Mouse (Mus musculus) embryo, embryonic 11.5 days (tissue): ENCODE measurements at regions not wholly inside any gene's neighbourhood (a gene's known extent, or its start where the extent isn't known, plus 50 kb on each side); places are given as distances from the start of the nearest gene placed in this dataset.

Source experiments
- DNase-seq: peaks from one replicate; pipeline ENCODE4 v3.0.0-alpha.2; 2012; ENCODE audit warnings: low read depth, low spot score

DNA sequence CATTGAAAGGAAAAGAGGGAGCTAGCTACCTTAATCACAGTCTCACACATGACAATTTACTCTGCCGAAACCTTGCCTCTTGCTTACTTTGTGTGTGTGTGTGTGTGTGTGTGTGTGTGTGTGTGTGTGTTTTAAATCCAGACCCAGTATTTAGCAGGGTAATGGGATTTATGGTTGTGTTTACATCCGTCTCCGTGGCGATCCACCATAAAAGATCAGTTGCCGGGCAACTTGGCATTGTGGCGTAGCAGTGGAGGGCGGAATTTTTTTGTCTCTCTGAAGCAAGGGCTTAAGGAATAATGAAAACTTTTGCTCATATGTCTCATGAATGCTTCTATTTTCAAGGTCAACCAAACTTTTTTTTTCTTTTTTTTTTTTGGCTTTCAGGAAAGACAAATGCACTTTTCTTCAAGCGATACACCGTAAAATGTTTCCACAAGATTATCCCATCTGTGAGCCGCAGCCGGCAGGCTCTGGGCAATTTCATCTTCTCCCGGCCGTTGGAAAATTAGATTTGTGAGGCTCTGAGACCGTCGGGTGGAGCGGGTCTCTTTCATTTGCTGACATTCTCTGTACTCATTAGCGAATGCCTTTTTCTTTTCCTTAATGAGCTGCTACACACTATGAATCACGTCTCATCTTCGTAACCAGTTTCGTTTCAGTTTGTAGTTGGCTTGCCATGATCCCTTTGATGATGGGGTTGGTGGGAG, 53.9 kb upstream of the Ptch1 start:
- peak; percentile 60 for DNase-seq

DNA sequence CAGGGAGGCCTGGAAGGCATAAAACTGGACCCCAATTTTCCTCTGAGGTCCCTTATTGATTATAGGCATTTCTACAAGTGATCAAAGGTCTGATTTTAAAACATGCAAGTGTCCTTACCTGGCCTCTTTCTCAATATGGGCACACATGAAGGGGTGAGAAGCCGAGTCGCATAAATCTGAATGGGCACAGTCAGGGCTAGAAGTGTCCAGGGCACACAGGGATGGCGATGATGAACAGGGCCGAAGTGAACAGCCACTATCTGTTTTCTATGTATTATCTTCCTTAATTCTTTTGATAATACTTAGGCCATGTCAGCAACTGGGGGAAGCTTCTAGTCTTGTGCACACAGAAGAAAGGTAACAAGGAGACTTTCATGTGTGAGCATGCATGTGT, 54.5 kb upstream of the Ptch1 start:
- DNase-seq: no peak

DNA sequence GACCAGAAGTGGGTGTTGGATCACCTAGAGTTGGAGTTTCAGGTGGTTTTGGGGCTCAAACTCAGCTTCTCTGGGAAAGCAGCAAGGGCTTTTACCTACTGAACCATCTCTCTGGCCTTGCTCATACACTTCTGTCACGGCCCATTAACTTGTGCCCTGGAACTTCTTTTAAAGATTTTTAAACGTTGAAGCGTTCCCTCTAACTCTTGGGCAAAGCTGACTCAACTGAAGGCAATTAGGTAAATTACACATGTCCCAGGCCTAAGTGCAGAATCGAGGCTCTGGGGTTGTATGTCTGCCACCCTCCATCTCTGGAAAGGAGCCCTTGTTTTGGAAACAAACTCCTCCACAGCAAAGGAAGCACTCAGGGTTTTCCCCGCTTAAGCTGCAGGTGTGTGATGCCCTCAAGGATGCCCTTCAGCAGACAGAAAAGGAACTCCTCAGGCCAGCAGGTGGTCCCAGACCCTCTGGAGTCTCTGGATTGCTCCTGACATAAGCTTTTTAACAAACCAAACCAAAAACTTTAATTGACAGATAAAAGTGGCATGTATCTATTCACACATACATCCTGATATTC, 58.5 kb upstream of the Ptch1 start:
- DNase-seq: no peak

DNA sequence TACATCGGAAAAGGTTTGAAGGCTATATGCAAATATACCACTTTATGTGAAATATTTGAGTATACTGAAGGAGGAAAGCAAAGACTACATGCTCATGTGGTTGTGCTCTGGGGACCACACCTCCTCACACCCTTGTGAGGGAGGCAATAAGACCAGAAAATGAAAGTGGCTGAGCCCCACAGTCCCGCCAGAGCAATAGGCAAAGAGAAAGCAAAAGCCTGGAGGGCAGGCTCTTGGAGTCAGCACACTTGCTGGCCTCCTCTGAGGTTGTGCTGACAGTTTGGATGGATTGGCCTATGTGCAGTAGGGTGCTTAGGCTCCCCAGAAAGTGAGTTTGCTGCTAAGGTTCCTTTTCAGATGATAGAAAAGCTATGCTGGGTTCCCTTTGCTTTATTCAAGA, 60.9 kb upstream of the Ptch1 start:
- no peak for DNase-seq

DNA sequence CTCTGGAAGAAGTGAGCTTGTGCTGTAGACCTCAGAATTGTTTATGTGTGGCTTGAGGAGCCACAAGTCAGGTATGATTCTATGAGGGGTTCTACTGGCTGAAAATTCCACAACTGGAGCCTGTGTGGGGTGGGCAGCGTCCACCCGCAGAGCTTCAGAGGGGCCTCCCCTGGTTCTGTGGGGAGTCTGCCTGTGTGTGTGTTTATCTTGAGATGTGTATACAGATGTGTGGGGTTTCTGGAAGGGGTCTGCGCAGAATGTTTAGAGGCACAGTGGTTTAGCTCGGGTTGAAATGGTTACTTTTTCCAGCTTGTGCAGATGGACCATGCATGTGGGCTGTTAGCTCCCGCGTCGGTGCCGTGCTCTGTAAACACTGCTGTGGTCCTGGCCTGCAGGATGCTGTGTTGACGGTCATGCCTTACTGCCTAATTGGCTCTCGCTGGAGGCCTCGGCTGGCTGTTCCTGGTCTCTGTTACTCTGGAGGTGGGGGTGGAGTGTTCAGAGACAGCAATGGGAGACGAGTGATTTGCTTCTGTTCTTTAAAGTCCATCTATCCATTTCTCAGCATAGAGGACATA, 68.3 kb upstream of the Ptch1 start:
- no peak for DNase-seq

DNA sequence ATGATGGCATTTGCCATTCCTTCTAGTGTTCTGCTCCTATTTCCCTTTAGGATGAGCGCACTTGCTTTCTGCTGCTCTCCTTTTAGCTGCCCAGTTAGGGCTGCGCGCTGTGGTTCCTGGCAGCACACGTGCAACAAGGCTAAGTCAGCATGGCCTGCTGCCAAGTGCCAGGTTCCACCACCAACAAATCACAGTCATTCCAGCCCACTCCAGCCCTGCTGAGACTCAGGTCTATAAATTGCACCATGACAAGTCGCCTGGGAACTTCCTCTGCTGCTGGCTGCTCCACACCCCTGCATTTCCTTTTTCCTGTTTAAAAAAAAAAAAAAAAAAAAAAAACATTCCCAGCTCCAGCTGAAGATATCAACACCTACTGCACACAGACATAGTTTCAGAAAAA, 69.2 kb upstream of the Ptch1 start:
- peak; percentile 46 for DNase-seq

GRCm38 (mm10) chr13:63643394-63643793, 70.0 kb upstream of the Ptch1 start:
- DNase-seq: no peak

DNA sequence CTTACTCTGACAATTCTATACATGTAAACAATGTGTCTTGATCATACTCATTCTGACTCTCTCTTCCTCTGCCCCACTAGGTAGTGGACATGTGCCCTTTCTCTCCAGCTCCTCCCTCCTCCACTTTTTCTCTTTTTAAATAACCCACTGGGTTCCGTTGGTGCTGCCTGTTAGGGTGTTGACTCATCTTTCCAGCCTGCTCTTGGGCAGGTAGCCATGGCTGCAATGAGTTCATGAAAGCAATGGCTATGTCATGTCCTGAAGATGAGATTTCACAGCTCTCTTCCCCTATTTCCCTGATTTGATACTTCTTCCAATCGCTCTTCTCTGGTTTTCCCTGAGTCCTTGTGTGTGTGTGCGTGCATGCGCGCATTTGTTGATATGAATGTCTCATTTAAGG, 70.9 kb upstream of the Ptch1 start:
- DNase-seq: no peak

GRCm38 (mm10) chr13:63649058-63649647, 75.8 kb upstream of the Ptch1 start:
- no peak for DNase-seq

DNA sequence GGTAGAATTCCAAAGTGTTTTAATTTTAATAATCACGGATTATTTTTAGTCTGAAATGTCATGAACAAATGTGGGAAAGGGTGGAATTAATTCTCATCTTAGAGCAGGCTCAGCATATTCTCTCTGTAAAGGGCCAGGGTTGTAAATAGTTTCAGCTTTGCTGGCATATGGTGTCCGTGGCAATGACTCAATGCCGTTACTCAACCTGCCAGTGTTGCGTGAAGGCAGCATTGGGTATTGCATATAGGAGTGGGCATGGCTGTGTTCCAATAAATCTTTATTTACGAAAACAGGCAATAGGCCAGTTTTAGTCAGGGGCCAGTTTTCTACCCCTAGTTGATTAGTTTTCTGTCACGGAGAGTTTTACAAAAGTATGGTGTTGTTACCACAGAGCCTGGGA, 81.1 kb upstream of the Ptch1 start:
- DNase-seq: no peak

- DNase-seq: no peak
These were observed 83.7 kb upstream of the Ptch1 start for GRCm38 (mm10) chr13:63657115-63657514.

- no peak for DNase-seq
These were observed 86.0 kb upstream of the Ptch1 start for GRCm38 (mm10) chr13:63659412-63659811.

DNA sequence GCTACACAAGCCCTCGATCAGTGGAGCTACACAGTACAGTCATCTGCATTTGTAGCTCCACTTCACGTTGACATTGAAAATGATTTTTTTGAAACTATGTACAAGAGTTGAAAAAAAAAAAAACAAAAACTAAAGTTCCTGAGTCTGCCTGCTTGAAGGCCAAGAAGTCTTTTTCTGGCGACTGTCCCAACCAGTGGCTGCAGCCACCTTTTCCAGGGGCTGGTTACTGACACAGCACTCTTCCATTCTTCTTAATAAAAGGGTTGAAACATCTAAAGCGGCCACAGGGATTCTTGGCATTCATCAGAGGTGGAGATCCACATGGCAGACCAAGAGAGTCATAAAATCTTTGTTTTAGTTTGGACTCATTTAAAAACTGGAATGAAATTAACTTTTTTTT, 87.0 kb upstream of the Ptch1 start:
- DNase-seq: no peak

DNA sequence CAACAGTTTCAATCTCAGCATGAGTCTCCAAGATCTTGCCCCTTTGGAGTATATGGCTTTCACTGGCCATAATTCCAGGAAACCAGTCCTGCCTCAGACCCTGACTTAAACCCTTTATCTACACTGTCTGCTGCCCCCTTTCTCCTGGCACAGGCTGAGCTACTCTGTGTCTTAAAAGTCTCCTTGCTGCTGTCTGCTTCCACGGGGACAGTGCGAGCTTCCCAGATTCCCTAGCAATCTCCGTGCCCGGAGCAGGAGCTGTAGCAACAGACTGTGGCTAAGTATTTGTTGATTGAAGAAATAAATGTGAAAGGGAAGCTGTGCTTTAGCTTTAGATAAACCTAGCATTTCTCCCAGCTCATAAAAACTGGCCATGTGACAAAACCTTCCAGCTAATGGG, 95.2 kb upstream of the Ptch1 start:
- no peak for DNase-seq

DNA sequence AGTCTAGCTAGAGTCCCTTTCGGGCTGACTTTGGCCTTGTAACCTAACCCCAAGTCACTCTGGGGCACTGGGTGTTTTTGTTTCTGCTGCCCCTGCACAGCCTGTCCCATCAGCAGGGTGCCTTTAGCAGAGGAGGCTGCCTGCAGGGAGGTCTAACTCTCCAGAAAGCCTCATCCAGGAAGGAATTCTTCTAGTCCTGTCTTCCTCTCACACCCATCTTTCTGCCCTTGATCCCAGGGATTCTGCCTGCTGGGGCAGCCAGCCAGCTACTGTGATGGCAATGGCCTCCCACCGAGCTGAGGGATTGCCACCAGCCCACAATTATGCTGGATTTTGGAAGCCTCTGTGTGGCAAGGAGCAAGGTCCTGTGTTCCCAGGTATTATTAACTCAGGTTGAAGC, 95.6 kb upstream of the Ptch1 start:
- DNase-seq: no peak

DNA sequence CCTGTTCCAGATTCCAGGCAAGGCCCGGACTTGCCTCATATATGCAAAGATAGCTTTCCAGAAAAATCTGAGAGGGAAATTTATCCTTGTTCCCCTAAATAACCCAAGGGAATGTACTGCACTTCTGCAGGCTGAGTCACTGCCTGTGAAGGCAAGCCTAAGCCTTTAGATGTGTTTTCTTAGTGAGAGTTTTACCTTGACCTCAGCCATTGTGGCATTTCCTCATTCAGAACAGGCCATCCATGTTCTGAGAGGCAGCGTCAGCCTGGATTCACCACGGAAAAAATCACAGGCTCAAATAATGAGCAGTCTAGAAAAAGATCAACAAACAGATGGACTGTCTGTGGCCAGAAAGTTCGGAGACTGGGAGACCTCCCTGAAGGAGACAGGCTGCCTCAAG, 99.0 kb upstream of the Ptch1 start:
- DNase-seq: no peak

DNA sequence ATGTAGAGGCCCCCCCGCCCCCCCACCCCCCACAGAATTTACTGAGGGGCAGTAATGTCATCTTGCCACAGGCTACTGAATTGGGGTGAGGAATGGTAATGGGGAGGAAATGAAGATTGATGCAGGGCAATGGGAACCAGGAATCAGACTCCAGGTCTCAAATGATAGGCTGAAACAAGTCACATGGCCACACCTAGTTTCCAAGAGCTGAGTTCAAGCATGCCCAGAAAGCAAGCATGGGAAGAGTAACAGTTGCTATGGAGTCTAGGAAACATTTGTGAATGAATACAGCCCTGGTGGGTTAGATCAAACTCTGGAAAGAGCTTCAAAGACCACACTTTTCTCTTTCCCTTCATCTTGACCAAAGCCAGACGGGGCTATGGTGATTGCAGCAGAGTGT, 104.3 kb upstream of the Ptch1 start:
- DNase-seq: no peak

- no peak for DNase-seq
These were observed 105.2 kb upstream of the Ptch1 start for GRCm38 (mm10) chr13:63678265-63679260.

DNA sequence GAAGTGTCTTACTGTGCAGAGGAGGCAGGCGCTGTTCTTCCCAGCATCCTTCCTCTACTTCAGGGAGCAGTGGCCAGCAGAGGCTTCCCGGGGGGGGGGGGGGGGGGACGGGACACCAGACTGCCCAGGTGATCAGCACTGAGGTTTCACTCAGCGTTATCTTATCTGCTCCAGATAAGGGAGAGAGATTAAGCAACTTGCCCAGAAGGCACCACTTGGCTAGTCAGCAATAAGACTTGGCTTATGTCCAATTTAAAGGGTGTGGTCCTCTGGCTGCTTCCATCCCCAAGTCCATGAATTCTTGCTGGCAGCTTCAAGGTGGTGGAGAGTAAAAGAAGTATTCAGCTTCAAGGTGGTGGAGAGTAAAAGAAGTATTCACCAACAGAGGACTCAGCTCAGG, 108.9 kb upstream of the Ptch1 start:
- no peak for DNase-seq

GRCm38 (mm10) chr13:63691974-63692373, 118.6 kb upstream of the Ptch1 start:
- no peak for DNase-seq

DNA sequence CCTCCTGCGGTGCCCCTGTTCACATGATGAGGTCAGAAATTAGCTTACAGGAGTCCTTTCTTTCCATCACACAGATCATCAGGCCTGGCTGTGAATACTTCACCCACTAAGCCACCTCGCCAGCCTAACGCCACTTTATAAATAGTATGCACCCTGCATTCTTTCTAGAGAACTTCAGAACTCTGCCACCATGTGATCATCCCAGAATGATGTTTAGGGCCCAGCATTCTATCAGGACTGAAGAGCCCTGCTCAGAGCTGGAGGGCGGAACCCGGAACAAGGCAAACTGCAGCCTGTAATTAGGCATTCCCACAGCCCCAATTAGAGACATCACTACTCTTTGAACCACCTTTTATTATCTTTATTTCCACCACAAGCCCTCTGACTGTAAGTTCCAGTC, 120.2 kb upstream of the Ptch1 start:
- DNase-seq: no peak

DNA sequence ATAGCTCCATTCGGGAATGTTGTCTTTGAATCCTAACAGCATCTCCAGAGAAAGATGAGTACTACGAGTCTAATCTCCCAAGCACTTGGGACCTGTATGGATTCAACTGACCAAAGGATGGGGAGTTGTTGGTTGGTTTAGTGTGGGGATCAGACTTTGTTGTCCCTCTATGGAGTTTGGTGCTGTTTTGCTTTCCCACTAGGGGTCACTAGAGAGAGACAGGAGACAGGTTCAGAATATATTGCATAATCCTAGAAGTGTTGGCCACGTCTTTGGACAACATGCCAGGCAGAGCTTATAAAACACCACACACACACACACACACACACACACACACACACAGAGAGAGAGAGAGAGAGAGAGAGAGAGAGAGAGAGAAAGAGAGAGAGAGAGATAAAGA, 118.6 kb upstream of the Ercc6l2 start:
- no peak for DNase-seq
